Mouse (Mus musculus) activated CD4-positive, CD25-positive, alpha-beta regulatory T cell, adult 4 months (primary cell): ENCODE data around the gene Ahdc1. TPM values are rescaled to one million over a fixed set of nuclear protein-coding genes. Genes with fewer than 3 reads are reported as not detected.

Experiments used
- ATAC-seq: one replicate; pipeline ENCODE4 v1.8.0; 2017
- polyA plus RNA-seq, 2 experiments: library from polyadenylated mRNA; unstranded; fragments of 100-300 nt; shearing (Covaris generic); gene quantifications; one replicate each; pipeline ENCODE4 v1.2.1; 2017

Ahdc1 gene
- polyA plus RNA-seq, 2 experiments from 2014 or later = 2.1 TPM

- ATAC-seq = peak; percentile 38
These were observed 45.2 kb downstream of the Ahdc1 start for GRCm38 (mm10) chr4:133056069-133056890.

GRCm38 (mm10) chr4:133057389-133058122 lies 46.5 kb downstream of the Ahdc1 start:
- peak; percentile 64 for ATAC-seq

DNA sequence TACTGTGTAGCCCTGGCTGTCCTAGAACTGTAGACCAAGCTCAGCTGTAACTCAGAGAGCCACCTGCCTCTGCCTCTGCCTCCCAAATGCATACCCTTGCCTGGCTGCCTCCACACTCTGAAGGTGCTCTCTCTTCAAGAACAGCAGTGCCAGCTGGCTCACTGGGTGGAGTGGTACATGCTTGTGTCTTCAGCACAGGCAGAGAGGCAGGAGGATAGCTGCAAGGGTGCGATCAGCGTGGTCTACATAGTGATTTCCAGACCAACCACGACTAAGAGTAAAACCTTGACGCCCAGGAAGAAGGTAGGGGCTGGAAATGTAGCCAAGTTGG lies 47.0 kb downstream of the Ahdc1 start:
- ATAC-seq = no peak

DNA sequence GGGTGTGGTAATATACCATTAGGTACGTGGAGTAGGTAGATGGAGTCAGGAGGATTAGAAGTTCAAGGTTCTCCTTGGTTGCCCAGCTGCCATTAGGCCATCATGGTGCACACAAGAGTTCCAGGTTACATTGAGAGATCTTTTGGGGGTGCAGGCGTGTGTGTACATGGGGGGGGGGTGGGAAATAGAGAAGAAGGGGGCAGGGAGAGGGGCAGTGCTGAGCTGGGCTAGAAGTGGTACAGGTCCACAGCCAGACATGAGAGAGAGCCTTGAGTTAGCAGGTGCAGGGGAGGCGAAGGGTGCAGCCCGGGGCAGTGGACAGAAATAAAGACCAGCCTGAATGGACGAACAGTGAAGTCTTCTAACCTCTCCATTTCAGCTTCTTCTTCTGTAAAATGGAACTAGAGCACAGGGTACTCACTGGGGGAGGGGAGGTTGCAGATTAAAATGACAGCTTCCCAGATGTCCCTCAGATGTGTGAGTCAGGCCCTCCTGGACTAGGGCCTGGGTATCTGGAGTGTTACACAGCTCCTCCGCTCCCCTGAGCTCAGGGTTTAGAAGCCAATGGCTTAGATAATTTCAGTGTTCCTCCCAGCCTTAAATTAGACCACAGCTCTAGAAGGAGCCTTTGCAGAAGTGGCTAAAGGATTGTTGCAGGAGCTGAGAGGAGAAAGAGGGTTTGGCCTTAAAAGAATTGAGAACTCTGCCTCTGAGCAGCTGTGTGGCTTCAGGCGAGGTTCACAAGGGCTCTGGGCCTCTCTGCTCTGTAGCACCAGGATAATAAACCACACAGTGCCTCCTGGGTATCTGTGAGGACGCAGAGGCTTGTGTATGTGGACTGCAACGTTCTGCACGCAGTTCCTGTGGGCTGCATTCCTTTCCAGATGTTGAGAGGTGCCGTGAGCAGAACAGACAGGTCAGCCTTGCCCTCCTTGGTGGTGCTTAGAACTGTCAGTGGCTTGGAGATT lies 47.7 kb downstream of the Ahdc1 start:
- no peak for ATAC-seq

DNA sequence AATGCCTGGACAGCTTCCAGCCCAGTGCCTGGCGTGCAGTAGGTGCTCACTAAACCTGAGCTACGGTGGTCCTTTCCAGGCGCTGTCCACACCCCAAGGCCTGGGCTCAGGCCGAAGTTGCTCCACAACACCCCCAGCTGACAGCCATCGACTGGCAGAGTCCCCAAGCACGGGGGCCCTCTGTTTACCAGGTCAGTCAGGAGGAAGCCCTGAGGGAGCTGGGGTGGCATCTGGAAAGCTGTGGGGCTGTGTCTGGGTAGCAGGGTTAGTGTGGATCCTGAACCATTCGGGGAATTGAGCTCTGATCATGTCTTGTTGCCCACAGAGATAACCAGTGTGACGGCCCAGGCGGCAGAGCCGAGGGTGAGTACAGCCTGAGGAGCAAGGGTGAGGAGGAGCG lies 49.6 kb downstream of the Ahdc1 start:
- no peak for ATAC-seq

DNA sequence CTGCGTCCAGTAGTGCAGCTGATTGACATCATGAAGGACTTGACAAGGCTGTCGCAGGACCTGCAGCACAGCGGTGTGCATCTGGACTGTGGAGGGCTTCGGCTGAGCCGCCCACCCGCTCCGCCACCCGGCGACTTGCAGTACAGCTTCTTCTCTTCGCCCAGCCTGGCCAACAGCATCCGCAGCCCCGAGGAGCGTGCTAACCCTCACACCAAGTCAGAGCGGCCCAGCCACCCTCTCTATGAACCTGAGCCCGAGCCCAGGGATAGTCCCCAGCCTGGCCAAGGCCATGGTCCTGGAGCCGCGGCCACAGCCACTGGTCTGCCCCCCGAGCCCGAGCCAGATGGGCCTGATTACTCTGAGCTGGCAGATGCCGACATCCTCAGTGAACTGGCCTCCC lies 50.7 kb downstream of the Ahdc1 start:
- ATAC-seq = no peak

DNA sequence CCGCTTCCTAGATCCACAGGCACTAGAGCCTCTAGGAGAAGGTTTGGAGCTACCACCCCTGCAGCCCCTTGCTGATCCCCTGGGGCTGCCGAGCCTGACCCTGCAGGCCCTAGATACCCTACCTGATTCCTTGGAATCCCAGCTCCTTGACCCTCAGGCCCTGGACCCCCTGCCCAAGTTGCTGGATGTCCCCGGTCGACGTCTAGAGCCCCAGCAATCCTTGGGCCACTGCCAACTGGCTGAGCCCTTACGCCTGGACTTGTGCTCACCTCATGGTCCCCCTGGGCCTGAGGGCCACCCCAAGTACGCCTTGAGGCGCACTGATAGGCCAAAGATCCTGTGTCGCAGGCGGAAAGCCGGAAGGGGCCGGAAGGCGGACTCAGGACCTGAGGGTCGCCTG lies 51.2 kb downstream of the Ahdc1 start:
- ATAC-seq = no peak

GRCm38 (mm10) chr4:133063203-133063602 lies 52.1 kb downstream of the Ahdc1 start:
- no peak for ATAC-seq

DNA sequence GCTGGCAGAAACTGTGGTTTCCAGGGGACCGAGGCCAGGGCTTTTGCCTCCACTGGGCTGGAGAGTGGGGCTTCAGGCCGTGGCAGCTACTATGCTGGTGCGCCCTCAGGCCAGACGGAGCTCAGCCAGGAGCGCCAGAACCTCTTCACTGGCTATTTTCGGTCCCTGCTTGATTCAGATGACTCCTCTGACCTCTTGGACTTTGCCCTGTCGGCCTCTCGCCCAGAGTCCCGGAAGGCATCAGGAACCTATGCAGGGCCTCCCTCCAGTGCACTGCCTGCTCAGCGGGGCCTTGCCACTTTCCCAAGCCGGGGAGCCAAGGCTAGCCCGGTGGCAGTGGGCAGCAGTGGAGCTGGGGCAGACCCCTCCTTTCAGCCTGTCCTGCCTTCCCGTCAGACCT lies 52.7 kb downstream of the Ahdc1 start:
- ATAC-seq = no peak

GRCm38 (mm10) chr4:133064791-133065190 lies 53.7 kb downstream of the Ahdc1 start:
- no peak for ATAC-seq

DNA sequence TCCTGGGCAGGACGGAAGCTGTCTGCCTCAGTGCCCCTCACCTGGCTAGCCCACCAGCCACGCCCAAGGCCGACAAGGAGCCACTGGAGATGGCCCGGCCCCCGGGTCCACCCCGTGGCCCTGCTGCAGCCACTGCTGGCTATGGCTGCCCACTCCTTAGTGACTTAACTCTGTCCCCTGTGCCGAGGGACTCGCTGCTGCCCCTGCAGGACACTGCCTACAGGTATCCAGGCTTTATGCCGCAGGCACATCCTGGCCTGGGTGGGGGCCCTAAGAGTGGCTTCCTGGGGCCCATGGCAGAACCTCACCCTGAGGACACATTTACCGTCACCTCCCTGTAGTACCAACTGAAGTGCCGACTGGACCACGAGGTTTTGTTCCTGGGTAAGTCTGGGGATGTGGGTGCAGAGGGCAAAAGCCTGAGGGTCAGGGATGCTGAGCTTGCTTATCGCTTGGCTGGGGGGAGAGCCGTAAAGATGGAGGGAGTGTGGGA lies 54.9 kb downstream of the Ahdc1 start:
- ATAC-seq = no peak

GRCm38 (mm10) chr4:133068400-133069138 lies 57.5 kb downstream of the Ahdc1 start:
- no peak for ATAC-seq

DNA sequence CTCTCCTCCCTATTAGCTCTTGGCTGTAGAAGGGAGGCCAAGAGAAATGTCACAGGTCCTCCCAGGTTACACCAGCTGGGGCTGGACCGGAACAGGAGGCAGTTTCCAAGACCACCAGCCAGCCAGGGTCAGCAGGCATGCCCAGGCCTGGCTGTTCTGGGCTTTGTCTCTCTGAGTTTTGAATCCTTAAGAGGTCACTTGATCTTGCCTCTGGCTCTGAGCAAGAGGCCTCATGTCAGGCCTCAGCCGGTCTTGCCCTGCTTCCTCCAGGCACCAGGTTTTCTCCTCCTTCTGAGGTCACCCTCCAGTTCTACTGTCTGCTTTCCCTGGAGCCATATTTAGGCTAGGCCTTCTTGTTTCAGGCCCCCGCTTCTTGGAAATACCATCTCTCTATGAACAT lies 59.3 kb downstream of the Ahdc1 start:
- no peak for ATAC-seq

GRCm38 (mm10) chr4:133070821-133071372 lies 59.8 kb downstream of the Ahdc1 start:
- ATAC-seq = no peak

- peak; percentile 88 for ATAC-seq
These were observed 62.1 kb downstream of the Ahdc1 start for GRCm38 (mm10) chr4:133073192-133073591.

- ATAC-seq = no peak
These were observed 63.2 kb downstream of the Ahdc1 start for GRCm38 (mm10) chr4:133074070-133074819.

GRCm38 (mm10) chr4:133074894-133075572 lies 64.0 kb downstream of the Ahdc1 start:
- no peak for ATAC-seq

- ATAC-seq = peak; percentile 87
These were observed 67.9 kb downstream of the Ahdc1 start for GRCm38 (mm10) chr4:133078947-133079346.

DNA sequence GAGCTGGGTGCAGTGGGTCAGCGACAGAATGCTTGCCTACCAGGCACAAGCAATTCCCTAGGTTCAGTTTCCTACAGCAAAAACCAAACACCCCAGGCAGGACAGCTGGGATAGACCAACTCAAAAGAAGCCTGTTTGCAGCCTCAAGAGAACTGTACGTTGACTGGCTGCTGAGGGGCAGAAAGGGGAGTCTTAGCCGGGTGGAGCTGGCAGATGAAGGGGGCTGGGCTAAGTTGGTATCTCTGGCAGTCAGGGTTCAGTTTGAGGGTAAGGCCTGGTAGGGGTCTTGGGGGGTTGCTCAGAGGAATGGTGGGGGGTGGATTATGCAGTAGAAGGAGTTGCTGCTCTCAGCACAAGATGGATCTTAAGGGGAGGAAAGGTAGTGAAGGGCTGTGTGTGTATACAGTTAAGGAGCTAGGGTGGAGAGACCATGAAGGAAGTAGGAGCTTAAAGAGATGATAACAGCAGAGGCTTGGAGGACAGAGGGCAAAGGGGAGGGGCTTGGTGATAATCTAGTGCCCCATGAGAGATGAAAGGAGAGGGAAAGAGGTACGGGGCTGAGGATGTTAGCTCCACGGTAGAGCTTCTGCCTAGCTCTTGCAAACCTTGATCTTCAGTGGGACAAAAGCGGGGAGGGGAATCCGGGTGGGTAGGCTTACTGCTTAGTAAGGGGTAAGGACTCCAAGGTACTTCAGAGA lies 68.5 kb downstream of the Ahdc1 start:
- peak; percentile 25 for ATAC-seq

GRCm38 (mm10) chr4:133080862-133081261 lies 69.8 kb downstream of the Ahdc1 start:
- no peak for ATAC-seq
